Mouse (Mus musculus) embryonic stem cell, embryonic (primary cell): ENCODE measurements around the gene Pabpn1l.

Experiments
- CTCF ChIA-PET, 4 experiments: fragments of 300-600 bp in 2 of 4; fragments of 350-600 bp in 2 of 4; sonication (Branson Sonifier 250); formaldehyde crosslinking; loops; one replicate each; lab custom pipeline; 2022; ENCODE audit warnings: inconsistent platforms in 2 of 4; lab: Charles Lee
- POLR2A ChIA-PET, 4 experiments: fragments of 300-600 bp in 2 of 4; fragments of 350-600 bp in 2 of 4; sonication (Branson Sonifier 250); formaldehyde crosslinking; loops; one replicate each; lab custom pipeline; 2022; ENCODE audit warnings: antibody characterized with exemption in 4 of 4, inconsistent platforms in 1 of 4; lab: Charles Lee

Pabpn1l gene

DNA sequence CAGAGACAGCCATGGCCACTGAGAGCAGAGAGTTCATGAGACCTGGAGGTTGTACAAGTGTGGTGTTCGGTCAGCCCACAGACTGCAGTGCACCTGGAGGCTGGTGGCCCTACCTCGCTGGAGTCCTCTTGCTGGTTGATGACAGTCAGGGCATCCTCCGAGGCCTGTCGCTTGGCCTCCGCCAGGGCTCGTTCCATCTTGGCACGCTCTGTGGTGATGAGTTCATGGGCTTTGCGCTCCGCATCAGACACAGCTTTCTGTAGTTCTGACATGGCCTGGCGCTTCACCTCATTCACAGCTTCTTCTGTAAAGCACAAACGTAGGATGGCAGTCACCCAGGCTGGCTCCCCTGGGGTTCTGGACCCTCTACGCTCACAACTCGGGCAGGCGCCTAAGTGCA lies 10.7 kb upstream of the Pabpn1l start:
- ChIA-PET CTCF (interaction anchor here in 1 of 4 experiments (0.6 kb wide), 1 partner anchor 333 kb away, joined by 3 read pairs; no protein-coding TSS in a partner anchor), POLR2A (interaction anchor here in 2 of 4 experiments (0.6 to 1.3 kb wide), 4 partner anchors 9 to 1440 kb away, joined by 3 to 4 read pairs (median 3); partner anchors contain the start of gene Def8 (in 1 of the 2))

DNA sequence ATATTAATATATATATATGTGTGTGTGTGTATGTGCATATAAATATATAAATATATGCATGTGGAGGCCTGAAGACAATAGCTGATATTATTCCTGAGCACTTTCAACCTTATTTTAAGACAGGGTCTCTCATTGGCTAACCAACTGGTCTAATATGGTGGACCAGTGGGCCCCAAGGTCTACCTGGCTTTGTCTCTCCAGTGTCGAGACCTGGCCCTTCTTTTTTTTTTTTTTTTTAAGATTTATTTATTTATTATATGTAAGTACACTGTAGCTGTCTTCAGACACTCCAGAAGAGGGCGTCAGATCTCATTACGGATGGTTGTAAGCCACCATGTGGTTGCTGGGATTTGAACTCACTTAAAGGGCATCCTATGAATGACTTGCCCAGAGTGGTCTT lies 9.6 kb upstream of the Pabpn1l start:
- ChIA-PET POLR2A (interaction anchor here in 2 of 4 experiments (0.7 to 1.4 kb wide), 8 partner anchors 10 to 569 kb away, joined by 3 to 6 read pairs (median 4); partner anchors contain the start of gene Cdt1 (in 1 of the 2)), CTCF (interaction anchor here in 2 of 4 experiments (0.7 to 1.6 kb wide), 2 partner anchors 28 to 263 kb away, joined by 3 to 4 read pairs; no protein-coding TSS in a partner anchor)

DNA sequence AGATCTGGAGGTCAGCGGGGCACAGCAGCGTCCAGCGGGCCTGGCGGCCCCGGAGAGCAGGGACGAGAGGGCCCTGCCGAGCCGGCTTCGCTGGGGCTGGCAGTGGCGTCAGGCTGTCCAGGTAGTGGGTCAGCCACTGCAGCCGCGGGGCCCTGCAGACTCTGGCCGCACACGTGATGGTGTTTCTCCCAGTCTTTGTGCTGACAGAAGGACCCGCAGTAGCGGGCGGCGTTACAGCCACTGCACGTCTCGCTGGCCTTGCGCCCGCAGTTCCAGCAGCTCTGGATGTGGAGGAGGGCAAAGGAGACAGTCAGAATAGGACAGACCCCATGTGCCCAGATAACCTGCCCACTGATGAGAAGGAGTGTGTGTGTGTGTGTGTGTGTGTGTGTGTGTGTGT lies 8.2 kb upstream of the Pabpn1l start:
- ChIA-PET POLR2A (interaction anchor here in 2 of 4 experiments (0.6 to 1.1 kb wide), 5 partner anchors 8 to 438 kb away, joined by 3 to 4 read pairs (median 3); partner anchors contain the start of gene Pabpn1l (in 1 of the 2)), CTCF (interaction anchor here (0.6 to 1.5 kb wide), 4 partner anchors 12 to 402 kb away, joined by 3 to 9 read pairs (median 5); no protein-coding TSS in a partner anchor)

DNA sequence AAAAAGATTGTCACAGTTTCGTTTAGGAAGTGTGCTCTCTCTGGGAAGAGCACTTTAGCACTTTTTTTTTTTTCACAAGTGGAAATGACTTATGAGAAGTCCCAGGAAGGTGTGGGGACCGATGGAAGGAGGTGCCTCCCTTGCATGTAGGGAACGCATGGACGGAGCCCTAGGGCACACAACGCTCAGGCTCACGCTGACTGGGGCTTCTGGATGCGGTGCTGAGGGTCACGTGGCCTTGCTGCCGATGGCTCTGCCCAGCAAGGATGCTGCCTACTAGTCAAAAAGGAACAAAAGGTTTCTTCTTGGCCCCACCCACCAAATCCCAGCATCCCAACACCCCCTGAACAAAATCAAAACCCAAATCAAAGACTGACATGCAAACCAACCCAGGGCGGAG lies 6.8 kb upstream of the Pabpn1l start:
- ChIA-PET CTCF (interaction anchor here in 2 of 4 experiments (0.6 to 1.5 kb wide), 3 partner anchors 10 to 44 kb away, joined by 3 to 5 read pairs (median 3); no protein-coding TSS in a partner anchor), POLR2A (interaction anchor here in 1 of 4 experiments (0.9 kb wide), 1 partner anchor 11 kb away, joined by 5 read pairs; no protein-coding TSS in a partner anchor)

DNA sequence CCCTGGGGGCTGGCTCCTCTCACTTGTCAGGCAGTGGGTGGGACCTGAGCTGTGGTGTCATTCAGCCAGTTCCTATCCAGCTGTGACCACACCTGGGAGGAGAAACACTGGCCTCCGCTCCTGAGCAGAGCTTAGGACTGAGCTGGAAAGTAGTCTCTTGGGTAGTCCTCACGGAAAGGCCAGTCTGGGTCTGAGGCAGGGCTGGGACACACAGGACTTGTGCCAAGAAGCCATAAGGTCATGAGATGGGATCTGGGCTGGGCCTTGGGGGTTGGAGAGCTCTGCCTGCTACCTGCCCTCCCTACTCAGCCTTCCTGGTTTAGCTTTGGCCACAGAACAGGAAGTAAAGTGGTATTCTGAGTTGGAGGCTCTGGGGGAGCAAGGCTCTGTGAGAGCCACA lies 4.4 kb upstream of the Pabpn1l start:
- ChIA-PET POLR2A (interaction anchor here in 2 of 4 experiments (0.6 to 1.3 kb wide), 4 partner anchors 15 to 211 kb away, joined by 3 to 4 read pairs (median 4); partner anchors contain the start of genes Galns (in 1 of the 2) and Trappc2l (in 1 of the 2)), CTCF (interaction anchor here in 3 of 4 experiments (0.5 to 1.3 kb wide), 6 partner anchors 9 to 727 kb away, joined by 3 read pairs; no protein-coding TSS in a partner anchor)

DNA sequence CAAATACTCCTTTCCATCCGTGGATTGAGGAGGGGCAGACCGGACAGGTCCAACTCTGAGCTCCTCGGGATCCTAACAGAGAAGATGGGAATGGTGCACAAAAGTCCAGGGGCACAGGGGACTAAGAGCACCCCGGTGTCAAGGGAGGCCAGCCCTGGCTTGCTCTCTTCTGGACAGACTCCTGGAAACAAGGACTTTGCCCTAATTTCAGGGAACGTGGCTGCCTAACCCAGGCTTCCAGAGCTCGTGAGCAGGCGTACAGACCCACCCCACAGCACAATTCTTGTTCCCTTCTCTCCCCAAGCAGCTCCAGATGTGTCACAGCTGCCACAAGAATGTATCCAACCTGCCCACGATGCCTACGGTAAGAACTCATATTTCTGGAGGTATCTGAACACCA lies 3.3 kb upstream of the Pabpn1l start:
- CTCF ChIA-PET = interaction anchor here (0.6 to 1.9 kb wide), 8 partner anchors 8 to 874 kb away, joined by 3 to 6 read pairs (median 3); partner anchors contain the start of gene Galns (in 1 of the 4)
- POLR2A ChIA-PET = interaction anchor here in 2 of 4 experiments (0.5 to 1.3 kb wide), 5 partner anchors 10 to 129 kb away, joined by 3 to 5 read pairs (median 3); no protein-coding TSS in a partner anchor

DNA sequence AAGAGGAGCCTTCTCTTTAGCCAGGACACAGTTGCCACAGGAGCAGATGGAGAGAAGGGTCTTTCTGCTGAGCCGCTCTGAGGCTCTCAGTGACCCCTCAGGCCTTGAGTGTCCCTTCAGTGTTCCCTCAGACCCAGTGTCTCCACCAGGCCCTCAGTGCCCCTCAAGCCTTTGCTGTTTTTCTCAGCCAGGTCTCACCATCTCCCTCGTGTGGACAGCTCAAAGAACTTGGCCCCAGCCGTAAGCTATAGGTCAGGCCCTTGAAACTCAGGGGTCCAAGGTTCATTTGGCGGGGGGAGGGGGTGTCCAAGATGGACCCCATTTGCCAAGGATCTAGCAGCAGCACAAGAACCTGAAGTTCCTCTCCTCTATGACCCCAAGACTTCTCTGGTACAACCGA lies 2.1 kb upstream of the Pabpn1l start:
- CTCF ChIA-PET = interaction anchor here in 3 of 4 experiments (0.5 to 1.9 kb wide), 14 partner anchors 14 to 873 kb away, joined by 3 to 6 read pairs (median 3); partner anchors contain the start of genes Galns (in 1 of the 3) and Trappc2l (in 1 of the 3)

DNA sequence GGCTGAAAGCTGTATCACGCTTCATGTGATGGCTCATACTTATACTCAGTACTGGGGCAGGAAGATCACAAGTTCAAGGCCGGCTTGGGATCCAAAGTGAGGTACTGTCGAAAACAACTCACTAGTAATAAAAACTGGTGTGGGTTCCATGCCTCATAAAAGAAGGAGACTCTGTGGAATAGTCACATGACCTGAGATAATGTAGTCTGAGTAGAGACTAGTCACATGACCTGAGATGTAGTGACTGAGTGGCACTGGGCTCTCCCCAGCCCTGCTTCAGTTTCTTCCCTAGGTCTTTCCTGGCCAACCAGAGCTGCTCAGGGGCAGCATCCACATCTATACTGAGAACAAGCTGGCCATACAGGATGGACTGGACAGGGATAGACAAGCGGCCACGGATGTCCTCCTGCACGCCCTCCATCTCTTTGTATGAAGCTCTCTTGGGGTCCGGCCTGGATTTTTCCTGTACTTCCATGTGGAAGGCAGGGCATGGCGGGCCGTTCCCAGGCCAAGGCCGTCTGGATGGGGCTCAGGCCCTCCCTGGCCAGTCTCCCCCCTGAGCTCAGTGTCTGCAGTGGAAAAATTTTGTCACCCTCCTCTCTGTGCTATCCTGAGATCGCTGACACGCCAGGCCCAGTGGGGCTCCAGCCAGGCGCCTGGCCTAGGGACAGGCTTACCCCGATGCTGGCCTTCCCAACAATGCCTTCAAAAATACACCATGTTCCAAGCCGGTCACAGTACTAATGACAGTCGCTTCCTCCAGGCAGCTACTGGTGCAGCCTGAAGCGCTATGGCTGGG lies 1.5 kb upstream of the Pabpn1l start:
- ChIA-PET CTCF (interaction anchor here in 3 of 4 experiments (0.5 to 1.9 kb wide), 12 partner anchors 13 to 1095 kb away, joined by 3 to 8 read pairs (median 4); partner anchors contain the start of genes Galns (in 1 of the 3) and Trappc2l (in 1 of the 3)), POLR2A (interaction anchor here in 3 of 4 experiments (0.7 to 2.2 kb wide), 3 partner anchors 12 to 206 kb away, joined by 3 to 6 read pairs (median 3); partner anchors contain the start of genes Galns (in 2 of the 3) and Trappc2l (in 2 of the 3))

More for the DNA sequence above, 2.1 kb upstream of the Pabpn1l start:
- POLR2A ChIA-PET = interaction anchor here in 3 of 4 experiments (0.7 to 2.2 kb wide), 4 partner anchors 13 to 206 kb away, joined by 3 to 6 read pairs (median 3); partner anchors contain the start of genes Galns (in 2 of the 3) and Trappc2l (in 2 of the 3)

DNA sequence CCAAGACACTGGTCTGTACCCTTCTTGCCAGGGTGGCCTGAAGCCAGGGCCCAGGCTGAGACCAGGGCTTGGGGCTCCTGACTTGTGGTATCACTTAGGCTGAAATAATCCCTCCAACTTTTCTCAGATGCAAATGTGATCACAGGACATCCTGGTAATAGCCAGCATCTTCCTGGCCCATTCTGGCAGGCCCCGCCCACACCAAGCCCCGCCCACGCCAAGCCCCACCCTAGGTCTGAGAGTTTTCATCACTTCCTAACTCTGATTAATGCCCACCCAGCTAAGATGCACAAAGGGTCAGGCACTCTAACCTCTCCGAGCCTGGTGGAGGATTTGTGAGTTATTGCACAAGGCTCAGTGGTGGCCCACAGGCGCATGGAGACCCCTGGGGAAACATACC lies 2.1 kb downstream of the Pabpn1l start:
- POLR2A ChIA-PET = interaction anchor here in 1 of 4 experiments (1.8 kb wide), 1 partner anchor 9 kb away, joined by 5 read pairs; the partner anchor contains the start of genes Galns and Trappc2l
- CTCF ChIA-PET = interaction anchor here in 1 of 4 experiments (1.0 kb wide), 1 partner anchor 40 kb away, joined by 3 read pairs; no protein-coding TSS in a partner anchor

DNA sequence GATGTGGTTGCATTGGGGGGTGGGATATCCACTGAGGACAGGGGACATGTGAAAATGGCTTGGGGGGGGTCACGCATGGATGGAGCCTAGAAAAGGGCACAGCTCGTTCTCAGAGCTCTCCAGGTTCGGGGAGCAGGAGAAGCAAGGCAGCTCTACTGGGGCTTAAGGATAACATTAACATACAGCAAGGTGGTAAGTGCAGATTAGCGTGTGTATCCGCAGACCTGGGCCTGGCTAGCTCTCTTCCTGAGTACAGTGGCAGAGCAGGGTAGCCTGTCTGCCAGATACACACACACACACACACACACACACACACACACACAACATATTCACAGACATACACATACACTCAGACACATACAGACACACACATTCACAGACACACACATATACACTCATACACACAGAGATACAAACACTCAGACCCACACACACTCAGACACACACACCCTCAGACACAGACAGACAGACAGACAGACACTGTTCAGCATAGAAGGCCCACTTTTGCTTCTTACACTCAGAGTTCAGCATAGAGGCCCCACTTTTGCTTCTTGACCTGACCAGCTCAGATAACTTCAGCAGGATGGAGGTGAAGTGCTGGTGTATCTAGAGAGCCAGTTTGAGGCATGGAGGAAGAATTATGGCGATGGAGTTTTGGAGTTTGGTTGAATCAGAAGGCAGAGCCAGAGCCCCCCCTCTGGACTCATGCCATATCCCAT lies 3.7 kb downstream of the Pabpn1l start:
- ChIA-PET POLR2A (interaction anchor here in 3 of 4 experiments (0.6 to 1.1 kb wide), 5 partner anchors 51 to 144 kb away, joined by 3 to 4 read pairs (median 4); partner anchors contain the start of gene Cdt1 (in 1 of the 3)), CTCF (interaction anchor here (0.6 to 1.8 kb wide), 22 partner anchors 8 to 575 kb away, joined by 3 to 12 read pairs (median 4); no protein-coding TSS in a partner anchor)

DNA sequence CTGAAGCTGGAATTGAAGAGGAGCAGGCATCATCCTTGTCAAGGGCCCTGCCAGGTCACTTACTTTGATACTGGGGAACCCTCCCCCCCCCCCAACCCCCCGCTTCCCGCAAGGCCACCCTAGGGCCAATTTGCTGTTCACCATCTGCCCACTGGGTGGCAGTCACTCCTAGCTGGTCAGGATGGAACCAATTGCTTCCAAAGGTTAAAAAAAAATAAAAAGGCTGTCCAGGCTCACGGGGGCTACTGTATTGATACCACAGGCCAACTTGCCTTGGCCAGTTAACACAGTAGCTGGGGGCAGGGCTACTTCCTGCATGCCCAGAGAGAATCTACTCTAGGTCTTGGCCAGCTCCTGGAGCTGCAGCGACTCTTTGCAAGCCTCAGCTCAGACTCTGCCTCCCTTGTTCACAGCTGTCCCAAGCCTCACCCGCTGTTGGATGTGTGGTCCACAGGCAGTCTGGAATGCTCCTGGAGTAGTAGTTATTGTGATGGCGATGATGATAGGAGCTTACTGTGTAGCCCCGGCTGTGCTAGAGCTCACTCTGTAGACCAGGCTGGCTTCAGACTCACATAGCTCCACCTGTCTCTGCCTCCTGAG lies 4.5 kb downstream of the Pabpn1l start:
- ChIA-PET POLR2A (interaction anchor here (0.6 to 1.5 kb wide), 10 partner anchors 10 to 403 kb away, joined by 3 to 5 read pairs (median 4); partner anchors contain the start of gene Cdt1 (in 2 of the 4)), CTCF (interaction anchor here (0.5 to 1.8 kb wide), 39 partner anchors 8 to 909 kb away, joined by 3 to 12 read pairs (median 3); no protein-coding TSS in a partner anchor)

DNA sequence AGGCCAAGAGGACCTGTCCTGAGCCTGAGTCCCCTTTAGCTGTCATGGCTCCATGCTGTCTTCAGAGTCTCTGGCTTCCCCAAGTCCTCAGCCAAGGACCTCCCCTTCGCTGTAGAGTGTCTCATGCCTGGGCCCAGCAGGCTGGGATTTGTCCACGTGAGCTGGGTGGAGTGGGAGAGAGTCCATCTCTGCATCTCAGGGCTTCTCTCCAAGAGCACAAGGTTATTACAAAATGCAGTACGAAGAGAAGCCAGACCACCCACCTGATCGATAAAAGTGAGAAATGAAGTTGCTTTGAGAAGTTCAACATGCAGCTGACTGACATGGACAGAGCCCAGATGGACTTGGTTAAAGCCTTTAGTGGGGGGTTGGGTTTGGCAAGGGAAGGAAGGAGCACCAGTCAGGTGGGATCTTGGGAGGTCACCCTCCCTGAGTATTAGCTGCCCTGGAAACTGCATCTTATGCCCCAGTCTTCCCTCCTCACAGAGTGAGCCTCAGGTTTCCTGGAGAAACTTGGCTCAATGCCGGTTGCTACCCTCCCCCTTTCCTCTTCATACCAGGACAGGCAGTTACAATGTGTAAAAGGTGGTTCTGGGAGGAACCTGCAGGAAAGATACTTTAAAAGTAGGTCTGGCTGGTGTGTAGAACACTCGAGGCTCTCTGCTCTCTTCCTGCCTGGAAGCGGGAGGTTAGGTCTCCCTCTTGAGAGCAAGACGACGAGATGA lies 6.2 kb downstream of the Pabpn1l start:
- ChIA-PET CTCF (interaction anchor here in 3 of 4 experiments (0.6 to 0.9 kb wide), 4 partner anchors 61 to 940 kb away, joined by 3 to 4 read pairs (median 3); no protein-coding TSS in a partner anchor), POLR2A (interaction anchor here in 1 of 4 experiments (0.6 to 1.5 kb wide), 6 partner anchors 8 to 489 kb away, joined by 3 to 4 read pairs (median 3); no protein-coding TSS in a partner anchor)

DNA sequence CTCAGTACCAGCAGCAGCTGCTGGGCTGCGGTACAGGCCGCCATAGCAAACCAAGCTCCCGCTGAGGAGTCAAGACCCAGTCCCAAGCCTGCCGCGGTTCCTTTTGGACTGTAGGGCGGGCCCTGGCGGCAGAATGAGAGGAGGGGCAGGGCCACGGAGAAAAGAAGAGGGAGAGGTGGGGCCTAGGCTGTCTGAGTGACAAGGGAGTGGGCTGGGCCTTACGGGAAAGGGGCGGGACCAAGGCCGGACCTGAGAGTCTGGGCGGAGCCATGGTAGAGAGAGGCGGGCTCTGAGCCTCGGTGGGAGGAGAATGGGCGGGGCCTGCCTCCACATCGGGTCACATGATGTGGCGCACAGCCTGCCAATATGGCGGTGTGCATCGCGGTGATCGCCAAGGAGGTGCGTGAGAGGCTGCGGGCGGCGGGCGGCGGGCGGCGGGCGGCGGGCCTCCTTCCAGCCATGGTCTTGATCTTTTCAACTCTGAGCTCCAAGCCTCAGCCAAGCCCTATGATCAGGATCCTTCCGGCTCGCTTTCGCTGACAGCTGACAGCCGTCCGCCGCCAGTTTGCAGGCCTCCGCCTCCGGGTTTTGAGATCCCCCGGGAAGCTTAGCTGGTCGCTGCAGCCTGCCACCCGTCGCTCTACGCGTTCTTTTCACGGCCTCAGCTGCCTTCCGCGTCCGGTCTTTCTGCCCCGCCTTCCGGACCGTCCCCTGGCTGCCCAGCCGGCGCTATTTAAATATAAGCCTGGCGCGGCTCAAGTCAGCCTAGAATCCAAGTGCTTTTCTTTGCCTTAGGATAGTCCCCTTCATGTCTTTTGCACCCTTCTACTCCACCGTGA lies 11.0 kb downstream of the Pabpn1l start, which contains the start of the genes Galns and Trappc2l:
TSS of gene Galns (minus strand) at position 169 of the 839 bp plus-strand sequence.
TSS of gene Trappc2l (plus strand) at position 346 of the 839 bp plus-strand sequence.
- ChIA-PET CTCF (interaction anchor here (0.6 to 1.5 kb wide), 13 partner anchors 11 to 702 kb away, joined by 3 to 5 read pairs (median 3); partner anchors contain the start of gene Pabpn1l (in 1 of the 4)), POLR2A (interaction anchor here (0.6 to 3.1 kb wide), 58 partner anchors 9 to 795 kb away, joined by 3 to 26 read pairs (median 4); partner anchors contain the start of genes Aprt (in 2 of the 4), Cdt1 (in 2 of the 4), Ankrd11 (in 1 of the 4) and Cbfa2t3 (in 1 of the 4))

DNA sequence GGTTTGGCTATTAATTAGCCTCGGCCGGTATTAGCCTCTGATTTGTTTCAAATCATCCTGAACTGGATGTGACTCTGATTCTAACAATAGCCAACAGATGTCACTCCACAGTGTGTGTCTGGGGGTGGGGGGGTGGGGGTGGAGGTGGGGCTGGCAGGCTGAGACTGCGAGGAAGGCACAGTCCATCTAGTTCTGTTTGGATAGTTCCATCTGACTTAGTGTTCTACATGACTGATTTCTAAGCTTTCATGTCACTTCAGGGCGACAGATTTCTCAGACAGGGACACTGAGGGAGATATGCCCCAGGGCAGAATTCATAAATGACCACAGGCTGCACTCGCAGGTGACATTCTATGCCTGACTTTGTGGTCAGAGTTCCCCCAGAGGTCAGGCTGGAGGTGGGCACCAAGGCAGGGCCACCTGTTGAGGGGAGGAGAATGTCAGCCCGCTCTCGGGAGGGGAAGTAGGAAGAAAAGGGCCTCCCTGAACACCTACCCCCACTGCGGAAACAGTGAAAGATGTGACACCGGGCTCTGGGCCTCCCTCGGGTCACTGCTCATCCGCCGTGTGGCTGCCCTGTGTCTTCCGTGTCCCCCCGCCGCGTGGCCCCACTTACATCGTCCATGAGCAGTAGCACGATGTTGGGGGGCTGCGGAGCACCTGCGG lies 11.8 kb downstream of the Pabpn1l start:
- POLR2A ChIA-PET = interaction anchor here (0.6 to 3.1 kb wide), 44 partner anchors 8 to 602 kb away, joined by 3 to 26 read pairs (median 4); partner anchors contain the start of genes Aprt (in 2 of the 4), Cdt1 (in 2 of the 4), Ankrd11 (in 1 of the 4) and Chmp1a (in 1 of the 4)
- CTCF ChIA-PET = interaction anchor here (0.6 to 1.5 kb wide), 12 partner anchors 11 to 701 kb away, joined by 3 to 5 read pairs (median 3); partner anchors contain the start of gene Pabpn1l (in 1 of the 4)
